Mouse (Mus musculus): ENCODE measurements around the gene Nhsl1. TPM values are rescaled to one million over a fixed set of nuclear protein-coding genes. Genes with fewer than 3 reads are reported as not detected.

Gene Nhsl1
- total and polyA plus RNA-seq, 2 experiments from 2014 or later: 7.2 to 18.0 TPM

DNA sequence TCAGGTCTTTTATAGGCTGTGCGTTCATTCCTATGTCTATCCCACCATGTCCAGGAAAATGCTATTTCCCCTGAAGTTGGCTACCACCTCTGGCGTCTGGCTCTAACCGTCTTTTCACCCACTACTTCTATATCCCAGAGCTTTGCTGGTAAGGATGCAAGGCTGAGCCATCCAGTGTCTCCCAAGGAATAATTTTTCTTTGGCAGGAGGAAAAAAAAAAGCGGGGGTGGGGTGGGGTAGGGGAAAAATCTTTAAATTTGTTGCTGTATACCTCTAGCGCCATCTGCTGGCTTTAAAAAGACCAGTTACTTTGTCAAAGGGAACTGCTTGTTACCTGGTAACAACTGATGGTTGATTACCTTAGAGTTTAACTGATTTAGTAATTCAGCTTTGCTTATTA, 209.7 kb downstream of the Nhsl1 start:
- no peak overlapping the region for H3K9ac ChIP-seq (replicated peaks; ENCODE audit: low read length, poor library complexity, severe bottlenecking)
- no peak overlapping the region for H3K27ac ChIP-seq (ENCODE audit: low read depth, low read length)
- no peaks in the 10 kb centered on the region for H3K27me3 ChIP-seq (ENCODE audit: insufficient read depth, low read length)
- H3K36me3 ChIP-seq (ENCODE audit: insufficient read depth, low read length): peaks cover 16% of the 10 kb centered on the region
- TF ChIP-seq CTCF (IDR thresholded peaks at IDR 0.05): peak; percentile 81
- 50% methylated on average over 5 of the region's 5 CpGs for WGBS
- ATAC-seq (ENCODE audit: low FRiP score) (no peak), DNase-seq (ENCODE audit: low spot score) (peak; percentile 75)
- no peak overlapping the region for H3K4me2 ChIP-seq (ENCODE audit: low read depth, low read length, poor library complexity, severe bottlenecking)
- no peaks in the 10 kb centered on the region for H3K9me3 ChIP-seq (ENCODE audit: low read length)
- H3K4me3 ChIP-seq (ENCODE audit: low read depth, low read length): no peak overlapping the region
- no peaks in the 10 kb centered on the region for H3K4me1 ChIP-seq (ENCODE audit: insufficient read depth, low read length)

DNA sequence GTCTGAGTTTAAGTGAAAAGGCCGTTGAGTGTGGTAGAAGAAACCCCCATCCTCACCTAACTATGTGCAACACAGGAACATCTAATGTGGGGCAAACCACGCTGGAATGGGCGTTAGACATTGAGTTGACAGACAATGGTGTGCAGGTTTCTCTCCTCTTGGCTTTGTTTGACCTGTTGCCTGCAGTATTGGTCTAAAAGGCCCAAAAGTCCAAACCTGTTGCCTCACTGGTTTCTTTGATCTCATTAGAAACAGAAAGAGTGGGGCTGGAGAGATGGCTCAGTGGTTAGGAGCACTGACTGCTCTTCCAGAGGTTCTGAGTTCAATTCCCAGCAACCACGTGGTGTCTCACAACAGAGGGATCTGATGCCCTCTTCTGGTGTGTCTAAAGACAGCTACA, 210.4 kb downstream of the Nhsl1 start:
- Histone ChIP-seq H3K27ac (ENCODE audit: low read depth, low read length) (no peak overlapping the region), H3K4me1 (ENCODE audit: insufficient read depth, low read length) (no peaks in the 10 kb centered on the region), H3K27me3 (ENCODE audit: insufficient read depth, low read length) (no peaks in the 10 kb centered on the region), H3K4me3 (ENCODE audit: low read depth, low read length) (no peak overlapping the region), H3K9ac (replicated peaks; ENCODE audit: low read length, poor library complexity, severe bottlenecking) (no peak overlapping the region), H3K4me2 (ENCODE audit: low read depth, low read length, poor library complexity, severe bottlenecking) (no peak overlapping the region), H3K9me3 (ENCODE audit: low read length) (no peaks in the 10 kb centered on the region), H3K36me3 (ENCODE audit: insufficient read depth, low read length) (peaks cover 12% of the 10 kb centered on the region)
- TF ChIP-seq CTCF (IDR thresholded peaks at IDR 0.05): no peak
- DNase-seq (ENCODE audit: low spot score): no peak
- no peak for ATAC-seq (ENCODE audit: low FRiP score)
- 87% methylated on average over 4 of the region's 4 CpGs for WGBS

DNA sequence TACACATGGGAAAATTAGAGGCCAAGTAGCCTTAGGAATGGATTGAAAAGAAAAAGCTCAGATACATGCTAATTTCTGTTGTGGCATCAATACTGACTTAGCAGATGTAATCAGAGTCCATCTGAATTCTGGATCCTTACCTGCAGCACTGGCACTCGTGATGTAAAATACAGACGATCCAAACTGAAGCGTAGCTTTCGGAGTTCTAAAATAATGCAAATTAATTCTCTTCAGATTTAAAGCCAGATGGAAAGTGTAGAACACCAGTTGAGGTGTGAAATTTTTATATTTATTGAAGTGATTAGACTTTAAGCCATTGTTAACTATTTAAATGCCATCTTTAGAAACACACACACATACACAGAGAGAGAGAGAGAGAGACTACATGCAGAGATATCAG, 211.4 kb downstream of the Nhsl1 start:
- no peak for DNase-seq (ENCODE audit: low spot score)
- Histone ChIP-seq H3K27me3 (ENCODE audit: insufficient read depth, low read length) (no peaks in the 10 kb centered on the region), H3K36me3 (ENCODE audit: insufficient read depth, low read length) (0 out of 2 replicates have a peak, but pooled peaks cover 6% of the 10 kb centered on the region), H3K9me3 (ENCODE audit: low read length) (no peaks in the 10 kb centered on the region), H3K4me3 (ENCODE audit: low read depth, low read length) (no peak overlapping the region), H3K4me1 (ENCODE audit: insufficient read depth, low read length) (no peaks in the 10 kb centered on the region), H3K9ac (replicated peaks; ENCODE audit: low read length, poor library complexity, severe bottlenecking) (no peak overlapping the region), H3K4me2 (ENCODE audit: low read depth, low read length, poor library complexity, severe bottlenecking) (no peak overlapping the region), H3K27ac (ENCODE audit: low read depth, low read length) (no peak overlapping the region)
- TF ChIP-seq CTCF (IDR thresholded peaks at IDR 0.05): no peak
- 79% methylated on average over 4 of the region's 4 CpGs for WGBS
- ATAC-seq (ENCODE audit: low FRiP score): no peak

DNA sequence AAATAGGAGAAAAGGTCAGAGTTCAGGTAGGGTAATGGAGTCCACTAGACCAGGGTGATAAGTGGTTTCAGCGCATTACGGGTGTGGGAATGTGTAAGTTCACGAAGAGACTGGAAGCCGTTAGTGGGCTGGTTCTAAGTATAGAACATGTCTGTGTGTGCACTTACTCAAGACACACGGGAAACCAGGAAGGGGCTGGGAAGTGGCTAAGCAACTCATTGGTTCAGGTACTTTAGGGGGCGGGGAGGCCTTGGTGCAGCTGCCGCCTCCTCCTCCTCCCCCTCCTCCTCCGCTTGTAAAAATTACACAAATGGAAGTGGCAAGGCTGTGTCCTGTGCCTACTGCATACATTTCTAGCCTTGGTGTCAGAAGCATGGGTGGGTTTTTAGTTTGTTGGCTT, 213.5 kb downstream of the Nhsl1 start:
- Histone ChIP-seq H3K27me3 (ENCODE audit: insufficient read depth, low read length) (no peaks in the 10 kb centered on the region), H3K27ac (ENCODE audit: low read depth, low read length) (no peak overlapping the region), H3K9me3 (ENCODE audit: low read length) (no peaks in the 10 kb centered on the region), H3K36me3 (ENCODE audit: insufficient read depth, low read length) (0 out of 2 replicates have a peak, but pooled peaks cover 6% of the 10 kb centered on the region), H3K4me3 (ENCODE audit: low read depth, low read length) (no peak overlapping the region), H3K9ac (replicated peaks; ENCODE audit: low read length, poor library complexity, severe bottlenecking) (no peak overlapping the region), H3K4me2 (ENCODE audit: low read depth, low read length, poor library complexity, severe bottlenecking) (no peak overlapping the region), H3K4me1 (ENCODE audit: insufficient read depth, low read length) (no peaks in the 10 kb centered on the region)
- DNase-seq (ENCODE audit: low spot score) (no peak), ATAC-seq (ENCODE audit: low FRiP score) (no peak)
- WGBS: 76% methylated on average over 8 of the region's 8 CpGs
- TF ChIP-seq CTCF (IDR thresholded peaks at IDR 0.05): no peak

DNA sequence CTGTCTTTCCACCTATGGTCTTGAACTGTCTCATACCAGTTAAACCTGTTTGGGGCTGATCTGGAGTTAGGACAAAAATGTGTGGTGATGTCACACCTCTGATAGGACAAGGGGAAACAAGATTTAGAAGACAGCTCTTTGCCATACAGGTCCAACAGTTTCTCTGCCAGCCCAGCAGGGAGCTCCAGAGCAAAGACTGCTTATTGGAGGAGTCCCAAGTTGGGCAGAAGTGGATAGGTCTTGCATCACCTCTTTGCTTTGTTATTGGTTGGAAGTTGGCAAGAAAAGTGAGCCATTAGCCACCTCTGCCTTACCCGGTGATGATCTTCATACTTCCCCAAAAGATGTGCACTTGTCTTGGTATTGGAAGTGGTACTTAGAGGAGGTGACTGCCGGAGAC, 218.1 kb downstream of the Nhsl1 start:
- ATAC-seq (ENCODE audit: low FRiP score) (no peak), DNase-seq (ENCODE audit: low spot score) (no peak)
- TF ChIP-seq CTCF (IDR thresholded peaks at IDR 0.05): no peak
- WGBS: 94% methylated on average over 2 of the region's 2 CpGs
- no peaks in the 10 kb centered on the region for H3K27me3 ChIP-seq (ENCODE audit: insufficient read depth, low read length)
- no peak overlapping the region for H3K27ac ChIP-seq (ENCODE audit: low read depth, low read length)
- H3K9me3 ChIP-seq (ENCODE audit: low read length): no peaks in the 10 kb centered on the region
- no peaks in the 10 kb centered on the region for H3K4me1 ChIP-seq (ENCODE audit: insufficient read depth, low read length)
- H3K4me3 ChIP-seq (ENCODE audit: low read depth, low read length): no peak overlapping the region
- 0 out of 2 replicates have a peak, but pooled peaks cover under 1% of the 10 kb centered on the region for H3K36me3 ChIP-seq (ENCODE audit: insufficient read depth, low read length)
- no peak overlapping the region for H3K4me2 ChIP-seq (ENCODE audit: low read depth, low read length, poor library complexity, severe bottlenecking)
- no peak overlapping the region for H3K9ac ChIP-seq (replicated peaks; ENCODE audit: low read length, poor library complexity, severe bottlenecking)

DNA sequence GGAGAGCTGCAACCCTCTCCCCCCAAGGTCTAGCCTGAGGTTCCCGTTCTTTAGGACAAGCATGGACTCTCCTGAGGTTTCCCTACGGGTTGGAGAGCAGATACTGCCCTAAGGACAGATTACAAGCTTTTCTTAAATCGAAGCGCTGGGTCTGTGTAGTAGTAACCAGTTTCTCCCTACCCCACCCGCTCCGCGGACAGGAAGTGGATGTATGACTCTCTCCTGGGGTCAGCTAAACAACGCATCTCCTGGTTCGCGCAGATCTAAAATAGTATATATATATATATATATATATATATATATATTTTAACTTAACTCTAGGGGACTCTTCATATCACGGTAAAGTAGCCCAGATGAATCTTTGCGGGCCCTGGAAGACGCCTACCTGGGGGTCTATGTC, 226.5 kb downstream of the Nhsl1 start:
- ATAC-seq (ENCODE audit: low FRiP score) (peak; percentile 11; the same call in 1 of the 2 replicates), DNase-seq (ENCODE audit: low spot score) (no peak)
- H3K27me3 ChIP-seq (ENCODE audit: insufficient read depth, low read length): no peaks in the 10 kb centered on the region
- H3K4me1 ChIP-seq (ENCODE audit: insufficient read depth, low read length): no peaks in the 10 kb centered on the region
- H3K9ac ChIP-seq (replicated peaks; ENCODE audit: low read length, poor library complexity, severe bottlenecking): peak overlapping the region; percentile 70
- TF ChIP-seq CTCF (IDR thresholded peaks at IDR 0.05): no peak
- H3K36me3 ChIP-seq (ENCODE audit: insufficient read depth, low read length): no peaks in the 10 kb centered on the region
- H3K4me2 ChIP-seq (ENCODE audit: low read depth, low read length, poor library complexity, severe bottlenecking): peak overlapping the region; percentile 96
- no peaks in the 10 kb centered on the region for H3K9me3 ChIP-seq (ENCODE audit: low read length)
- WGBS: 5% methylated on average over 13 of the region's 13 CpGs
- H3K27ac ChIP-seq (ENCODE audit: low read depth, low read length): no peak overlapping the region
- H3K4me3 ChIP-seq (ENCODE audit: low read depth, low read length): peak overlapping the region; percentile 62

Data from midbrain, postnatal 0 days (tissue).